Mouse (Mus musculus) forebrain, embryonic 11.5 days (tissue): ENCODE data around the gene 1110065P20Rik. TPM values are rescaled to one million over a fixed set of nuclear protein-coding genes. Genes with fewer than 3 reads are reported as not detected.

Experiments
- ATAC-seq: fragments of 200-750 bp; cut with Nextera tagmentation; replicated peaks from 2 replicates; pipeline ENCODE4 v1.8.0; 2017; ENCODE audit warnings: moderate TSS enrichment; ENCODE audit not compliant: low FRiP score
- DNase-seq: peaks from one replicate; pipeline ENCODE4 v3.0.0-alpha.2; 2017; ENCODE audit warnings: low spot score
- H3K27ac ChIP-seq: fragments of 300-500 bp; sonication (generic); 2 replicates; pipeline ENCODE4 v1.5.1; 2014; ENCODE audit warnings: low read depth, low read length
- H3K27me3 ChIP-seq: fragments of 300-500 bp; sonication (generic); 2 replicates; pipeline ENCODE4 v1.6.1; 2014; ENCODE audit warnings: mild to moderate bottlenecking, low read length, mixed read lengths; ENCODE audit not compliant: control insufficient read depth, insufficient read depth
- H3K36me3 ChIP-seq: fragments of 300-500 bp; sonication (generic); 2 replicates; pipeline ENCODE4 v1.6.1; 2014; ENCODE audit warnings: mild to moderate bottlenecking, low read length, moderate library complexity, mixed read lengths; ENCODE audit not compliant: control insufficient read depth, insufficient read depth
- H3K4me1 ChIP-seq: fragments of 300-500 bp; sonication (generic); replicated peaks from 2 replicates; pipeline ENCODE4 v1.6.1; 2014; ENCODE audit warnings: low read length, mixed read lengths; ENCODE audit not compliant: control insufficient read depth, insufficient read depth
- H3K4me2 ChIP-seq: fragments of 300-500 bp; sonication (generic); 2 replicates; pipeline ENCODE4 v1.6.1; 2014; ENCODE audit warnings: low read depth, mild to moderate bottlenecking, low read length, moderate library complexity, mixed read lengths; ENCODE audit not compliant: severe bottlenecking
- H3K4me3 ChIP-seq: fragments of 300-500 bp; sonication (generic); 2 replicates; pipeline ENCODE4 v1.5.1; 2014; ENCODE audit warnings: low read depth, low read length
- H3K9ac ChIP-seq: fragments of 300-500 bp; sonication (generic); 2 replicates; pipeline ENCODE4 v1.6.1; 2014; ENCODE audit warnings: low read length
- H3K9me3 ChIP-seq: fragments of 300-500 bp; sonication (generic); 2 replicates; pipeline ENCODE4 v1.6.1; 2016; ENCODE audit warnings: low read length, mixed read lengths; ENCODE audit not compliant: control insufficient read depth
- WGBS: fragments of 180-500 bp; shearing (Covaris S2); extraction: QIAGEN DNeasy Blood & Tissue Kit; methylation state at CpG from one replicate; pipeline ENCODE4 v1.1.7; 2014; 5-methylcytosine and 5-hydroxymethylcytosine counted together
- polyA plus RNA-seq: library from polyadenylated mRNA; unstranded; fragments of >200 nt; fragmentation: Nextera tagmentation; extraction: Ambion mirVana; gene quantifications from 2 replicates; pipeline ENCODE4 v1.2.1, GENCODE M21; 2014

The 1110065P20Rik gene
- polyA plus RNA-seq, 1 experiment from 2014 or later, result 49.5 TPM

DNA sequence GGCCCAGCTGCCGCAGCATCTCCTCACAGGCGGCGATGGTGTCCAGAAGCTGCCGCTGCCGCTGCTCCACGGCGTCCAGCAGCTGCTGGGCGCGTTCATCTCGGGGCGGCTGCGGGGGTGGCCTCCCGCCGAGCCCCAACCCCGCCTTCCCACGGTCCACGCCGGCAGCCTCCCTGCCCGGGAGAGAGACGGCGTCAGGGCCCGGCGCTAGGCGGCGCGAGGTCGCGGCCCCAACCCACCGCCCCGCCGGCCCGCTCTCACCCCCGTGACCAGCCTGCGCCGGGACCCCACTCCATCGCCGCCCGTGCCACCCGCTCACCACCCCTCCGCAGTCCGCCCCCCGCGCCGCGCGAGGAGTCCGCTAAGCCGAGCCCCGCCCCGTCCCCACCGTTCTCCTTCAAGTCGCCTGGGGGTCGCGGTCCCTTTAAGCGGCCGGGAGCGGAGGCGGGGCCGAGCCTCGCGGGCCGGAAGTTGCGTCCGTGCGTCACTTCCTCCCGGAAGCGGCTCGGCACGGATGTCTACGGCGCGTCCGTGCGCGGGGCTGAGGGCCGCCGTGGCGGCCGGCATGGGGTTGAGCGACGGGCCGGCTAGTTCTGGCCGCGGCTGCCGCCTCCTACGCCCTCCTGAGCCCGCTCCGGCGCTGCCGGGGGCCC is 609 bp downstream of the 1110065P20Rik start, which contains the start of gene Yrdc:
Gene Yrdc (plus strand): TSS at position 419 of the 653 bp plus-strand sequence.
- Histone ChIP-seq H3K4me3 (peak within 1 kb of the TSS; percentile 99), H3K9ac (peak within 1 kb of the TSS; percentile 79), H3K36me3 (no peaks in the 10 kb centered on the region), H3K27me3 (no peaks in the 10 kb centered on the region), H3K9me3 (no peaks in the 10 kb centered on the region), H3K4me2 (peak within 1 kb of the TSS; percentile 80), H3K4me1 (peaks cover 16% of the 10 kb centered on the region; the same call in 1 of the 2 replicates), H3K27ac (peak within 1 kb of the TSS; percentile 90)
- WGBS, result under 1% methylated on average over 75 of the region's 90 CpGs
- peak; percentile 92 for ATAC-seq
- DNase-seq, result peak; percentile 98

DNA sequence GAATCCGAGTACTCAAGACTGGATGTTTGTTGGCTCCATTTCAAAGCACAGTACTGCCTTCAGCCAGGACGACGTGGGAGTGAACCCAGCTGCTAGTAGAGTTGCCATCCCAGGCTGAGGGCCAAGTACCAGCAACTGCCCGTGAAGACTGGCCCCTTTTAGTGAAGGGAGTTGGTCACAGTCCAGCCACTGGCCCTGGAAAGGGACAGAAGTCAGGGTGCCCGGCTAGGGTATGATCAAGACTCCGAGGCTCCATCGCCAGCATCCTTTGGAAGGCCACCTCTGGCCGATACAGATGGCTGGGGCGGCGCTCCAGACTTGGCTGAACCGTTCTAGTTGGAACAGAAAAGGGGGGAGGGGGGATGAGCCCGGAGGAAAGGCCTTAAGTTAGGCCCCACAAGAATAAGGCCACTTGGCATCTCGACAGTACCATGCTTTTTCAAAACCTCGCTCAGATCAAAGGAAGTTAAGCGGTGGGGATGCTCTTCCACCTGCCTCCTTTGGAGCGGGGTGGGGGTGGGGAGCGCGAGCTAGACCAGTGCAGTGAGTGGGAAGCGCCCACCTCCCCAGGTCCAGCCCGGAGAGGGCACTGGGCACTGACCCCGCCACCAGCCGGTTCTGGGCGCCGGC is 1.2 kb downstream of the 1110065P20Rik start:
- peak overlapping the region; percentile 99 for H3K4me3 ChIP-seq
- H3K9me3 ChIP-seq, result no peaks in the 10 kb centered on the region
- no peaks in the 10 kb centered on the region for H3K36me3 ChIP-seq
- peak overlapping the region; percentile 79 for H3K9ac ChIP-seq
- H3K4me2 ChIP-seq, result peak overlapping the region; percentile 80
- ATAC-seq (peak; percentile 62), DNase-seq (no peak)
- peak overlapping the region; percentile 90 for H3K27ac ChIP-seq
- H3K4me1 ChIP-seq, result peaks cover 16% of the 10 kb centered on the region; the same call in 1 of the 2 replicates
- no peaks in the 10 kb centered on the region for H3K27me3 ChIP-seq
- WGBS, result 1% methylated on average over 24 of the region's 24 CpGs

DNA sequence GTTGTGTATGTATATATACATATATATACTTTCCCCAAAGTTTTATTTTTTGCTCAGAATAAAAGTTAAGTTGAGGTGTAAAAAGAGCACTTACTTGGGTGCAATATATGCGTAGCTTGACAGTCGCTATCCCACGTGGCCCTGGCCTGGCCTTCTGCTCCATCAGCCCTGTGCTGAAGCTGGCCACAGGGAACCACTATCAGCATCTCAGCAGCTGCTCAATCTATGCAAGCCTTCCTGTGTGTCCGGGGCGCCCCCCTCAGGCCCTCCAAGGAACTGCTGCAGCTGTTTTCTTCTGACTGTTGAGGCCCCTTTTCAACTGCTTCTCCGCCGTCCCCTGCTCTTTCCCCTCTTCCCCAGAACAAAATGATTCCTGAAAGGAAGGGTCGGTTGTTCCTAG is 3.4 kb downstream of the 1110065P20Rik start:
- no peaks in the 10 kb centered on the region for H3K27me3 ChIP-seq
- H3K4me2 ChIP-seq, result no peak overlapping the region
- H3K36me3 ChIP-seq, result no peaks in the 10 kb centered on the region
- WGBS, result 10% methylated on average over 8 of the region's 8 CpGs
- H3K4me3 ChIP-seq, result no peak overlapping the region
- peak; percentile 90 for DNase-seq
- H3K27ac ChIP-seq, result no peak overlapping the region
- no peak for ATAC-seq
- peaks cover 16% of the 10 kb centered on the region; the same call in 1 of the 2 replicates for H3K4me1 ChIP-seq
- no peak overlapping the region for H3K9ac ChIP-seq
- H3K9me3 ChIP-seq, result no peaks in the 10 kb centered on the region

DNA sequence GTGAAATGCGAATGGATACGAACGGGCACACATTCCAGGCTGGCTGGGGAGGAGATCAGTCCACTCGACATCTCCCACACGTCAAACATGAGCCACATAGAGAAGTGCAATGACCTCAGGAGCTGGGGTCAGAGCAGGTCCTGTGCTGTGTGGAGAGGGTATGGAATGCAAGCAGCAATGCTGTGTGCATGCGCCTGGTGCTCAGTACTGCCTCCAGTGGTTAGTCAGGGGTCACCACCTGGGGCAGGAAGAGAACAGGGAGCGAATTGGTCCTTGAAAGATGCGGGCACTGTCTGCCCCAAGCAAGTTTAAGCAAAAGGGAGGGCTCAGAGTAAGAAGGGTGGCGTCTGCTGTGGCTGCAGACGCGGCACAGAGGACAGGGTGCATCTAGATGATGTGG is 7.5 kb downstream of the 1110065P20Rik start:
- Histone ChIP-seq H3K4me2 (no peak overlapping the region), H3K9ac (no peak overlapping the region), H3K36me3 (peaks cover 10% of the 10 kb centered on the region; the same call in 1 of the 2 replicates), H3K4me1 (no peaks in the 10 kb centered on the region), H3K27ac (no peak overlapping the region), H3K27me3 (no peaks in the 10 kb centered on the region), H3K9me3 (no peaks in the 10 kb centered on the region), H3K4me3 (no peak overlapping the region)
- 54% methylated on average over 11 of the region's 11 CpGs for WGBS
- DNase-seq, result peak; percentile 72
- ATAC-seq, result 0 out of 2 replicates have a peak, but pooled peaks have one; percentile 50

DNA sequence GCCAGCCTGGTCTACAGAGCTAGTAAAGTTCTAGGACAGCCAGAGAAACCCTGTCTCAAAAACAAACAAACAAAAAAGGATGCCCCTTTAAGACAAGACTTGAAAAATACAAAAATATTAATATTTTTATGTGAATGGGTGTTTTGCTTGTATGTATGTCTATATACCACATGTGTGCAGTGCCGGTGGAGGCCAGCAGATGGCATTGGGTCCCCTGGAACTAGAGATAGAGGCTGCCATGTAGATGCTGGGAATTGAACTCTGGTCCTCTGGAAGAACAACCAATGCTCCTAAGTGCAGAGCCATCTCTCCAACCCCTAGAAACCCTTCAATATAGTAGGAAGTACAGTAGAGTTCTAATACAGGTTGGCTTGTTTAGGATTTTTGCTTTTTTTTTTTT is 10.0 kb downstream of the 1110065P20Rik start:
- ATAC-seq (no peak), DNase-seq (no peak)
- no peak overlapping the region for H3K9ac ChIP-seq
- no peak overlapping the region for H3K4me2 ChIP-seq
- no peak overlapping the region for H3K27ac ChIP-seq
- 100% methylated on average over 1 of the region's 1 CpGs for WGBS
- H3K27me3 ChIP-seq, result no peaks in the 10 kb centered on the region
- peaks cover 10% of the 10 kb centered on the region; the same call in 1 of the 2 replicates for H3K36me3 ChIP-seq
- H3K4me3 ChIP-seq, result no peak overlapping the region
- H3K9me3 ChIP-seq, result no peaks in the 10 kb centered on the region
- no peaks in the 10 kb centered on the region for H3K4me1 ChIP-seq

DNA sequence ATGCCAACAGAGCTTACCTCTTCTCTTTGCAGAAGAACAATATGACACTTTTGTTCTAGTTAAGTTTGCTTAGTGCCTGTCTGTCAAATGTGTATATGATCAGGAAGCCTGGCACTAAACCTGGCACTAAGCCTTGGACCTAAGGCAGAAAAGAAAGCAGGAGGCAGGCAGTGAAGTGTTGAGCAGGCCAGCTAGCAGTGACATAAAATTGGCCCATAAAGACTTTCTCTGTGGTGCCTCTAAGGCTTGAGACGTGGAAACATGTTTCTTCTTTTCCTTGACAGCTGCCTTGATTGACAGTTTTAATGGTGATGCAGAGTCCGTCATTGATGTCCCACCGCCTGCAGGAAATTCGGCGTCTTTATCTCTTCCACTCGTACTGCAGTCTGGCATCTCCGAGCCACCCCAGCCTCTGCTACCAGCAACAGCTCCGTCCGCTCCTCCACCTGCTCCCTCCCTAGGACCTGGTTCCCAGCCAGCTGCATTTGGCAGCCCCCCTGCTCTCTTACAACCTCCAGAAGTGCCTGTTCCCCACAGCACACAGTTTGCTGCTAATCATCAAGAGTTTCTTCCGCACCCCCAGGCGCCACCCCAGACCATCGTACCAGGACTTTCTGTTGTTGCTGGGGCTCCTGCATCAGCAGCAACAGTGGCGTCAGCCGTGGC is 12.8 kb downstream of the 1110065P20Rik start:
- ATAC-seq (no peak), DNase-seq (no peak)
- no peaks in the 10 kb centered on the region for H3K27me3 ChIP-seq
- H3K9ac ChIP-seq, result no peak overlapping the region
- H3K4me3 ChIP-seq, result no peak overlapping the region
- no peak overlapping the region for H3K4me2 ChIP-seq
- peaks cover 10% of the 10 kb centered on the region; the same call in 1 of the 2 replicates for H3K36me3 ChIP-seq
- WGBS, result 92% methylated on average over 14 of the region's 14 CpGs
- H3K9me3 ChIP-seq, result no peaks in the 10 kb centered on the region
- no peak overlapping the region for H3K27ac ChIP-seq
- H3K4me1 ChIP-seq, result no peaks in the 10 kb centered on the region

DNA sequence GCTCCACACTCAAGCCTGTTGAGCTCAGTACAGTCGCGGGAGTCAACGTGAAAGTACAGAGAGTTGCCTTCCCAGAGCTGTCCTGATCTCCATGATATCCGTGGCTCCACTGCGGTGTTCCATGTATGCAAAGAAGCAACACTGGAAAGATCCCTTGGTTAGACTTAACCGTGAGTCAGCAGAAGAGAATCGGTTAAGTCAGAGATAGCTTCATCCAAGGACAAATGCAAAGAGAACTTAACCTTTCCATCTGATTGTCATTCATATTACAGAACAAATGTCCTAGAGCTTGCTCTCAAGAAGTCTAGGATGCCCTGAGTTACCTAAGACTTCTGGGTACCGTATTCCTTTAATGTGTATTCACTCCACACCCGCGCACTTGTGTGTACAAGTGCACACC is 18.2 kb downstream of the 1110065P20Rik start:
- WGBS, result 95% methylated on average over 10 of the region's 10 CpGs
- H3K36me3 ChIP-seq, result no peaks in the 10 kb centered on the region; the same call in 1 of the 2 replicates
- DNase-seq (no peak), ATAC-seq (no peak)
- no peaks in the 10 kb centered on the region for H3K9me3 ChIP-seq
- no peaks in the 10 kb centered on the region for H3K27me3 ChIP-seq
- H3K4me3 ChIP-seq, result no peak overlapping the region
- no peak overlapping the region for H3K4me2 ChIP-seq
- H3K4me1 ChIP-seq, result no peaks in the 10 kb centered on the region
- H3K27ac ChIP-seq, result no peak overlapping the region
- no peak overlapping the region for H3K9ac ChIP-seq

DNA sequence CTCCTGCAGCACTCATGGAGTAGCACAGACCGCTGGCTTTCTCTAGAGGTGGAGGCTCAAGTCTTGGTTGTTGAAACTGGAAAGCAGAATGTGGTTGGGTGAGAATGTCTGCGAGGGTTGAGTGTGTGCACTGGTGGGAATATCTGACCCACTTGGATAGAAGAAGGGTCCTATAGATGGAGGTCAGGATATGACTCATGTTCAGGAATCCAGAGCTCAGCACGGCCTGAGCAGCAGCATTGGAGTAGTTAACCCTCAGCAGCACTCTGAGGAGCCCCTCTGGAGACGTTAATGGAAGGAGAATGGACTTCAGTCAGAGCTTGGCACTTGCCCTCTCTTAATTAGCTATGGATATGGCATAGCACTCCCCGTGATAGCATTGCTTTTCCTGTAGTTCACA is 21.3 kb downstream of the 1110065P20Rik start:
- 88% methylated on average over 5 of the region's 5 CpGs for WGBS
- no peaks in the 10 kb centered on the region; the same call in 1 of the 2 replicates for H3K36me3 ChIP-seq

More for the DNA sequence above, 21.3 kb downstream of the 1110065P20Rik start:
- Histone ChIP-seq H3K4me1 (no peaks in the 10 kb centered on the region), H3K9me3 (no peaks in the 10 kb centered on the region), H3K9ac (no peak overlapping the region), H3K27me3 (no peaks in the 10 kb centered on the region), H3K27ac (no peak overlapping the region), H3K4me3 (no peak overlapping the region), H3K4me2 (no peak overlapping the region)
- DNase-seq, result no peak
- ATAC-seq, result no peak
